Mouse (Mus musculus) thymus, adult 2 months (tissue): Measurements from ENCODE around the gene Ddx39b.

Experiments used
- CTCF ChIP-seq: fragments of 200-500 bp; IDR thresholded peaks from 2 replicates; pipeline ENCODE4 v1.5.1; 2012; ENCODE audit warnings: mild to moderate bottlenecking, control low read depth, low read length, moderate library complexity, borderline replicate concordance; ENCODE audit not compliant: control insufficient read depth, poor library complexity, insufficient read depth; ENCODE audit errors: extremely low read depth
- POLR2A ChIP-seq: fragments of 200-500 bp; IDR thresholded peaks from 2 replicates; pipeline ENCODE4 v1.6.1; 2012; ENCODE audit warnings: mild to moderate bottlenecking, low read length, control low read depth, moderate library complexity; ENCODE audit not compliant: control insufficient read depth, poor library complexity, insufficient read depth; ENCODE audit errors: extremely low read depth

DNA sequence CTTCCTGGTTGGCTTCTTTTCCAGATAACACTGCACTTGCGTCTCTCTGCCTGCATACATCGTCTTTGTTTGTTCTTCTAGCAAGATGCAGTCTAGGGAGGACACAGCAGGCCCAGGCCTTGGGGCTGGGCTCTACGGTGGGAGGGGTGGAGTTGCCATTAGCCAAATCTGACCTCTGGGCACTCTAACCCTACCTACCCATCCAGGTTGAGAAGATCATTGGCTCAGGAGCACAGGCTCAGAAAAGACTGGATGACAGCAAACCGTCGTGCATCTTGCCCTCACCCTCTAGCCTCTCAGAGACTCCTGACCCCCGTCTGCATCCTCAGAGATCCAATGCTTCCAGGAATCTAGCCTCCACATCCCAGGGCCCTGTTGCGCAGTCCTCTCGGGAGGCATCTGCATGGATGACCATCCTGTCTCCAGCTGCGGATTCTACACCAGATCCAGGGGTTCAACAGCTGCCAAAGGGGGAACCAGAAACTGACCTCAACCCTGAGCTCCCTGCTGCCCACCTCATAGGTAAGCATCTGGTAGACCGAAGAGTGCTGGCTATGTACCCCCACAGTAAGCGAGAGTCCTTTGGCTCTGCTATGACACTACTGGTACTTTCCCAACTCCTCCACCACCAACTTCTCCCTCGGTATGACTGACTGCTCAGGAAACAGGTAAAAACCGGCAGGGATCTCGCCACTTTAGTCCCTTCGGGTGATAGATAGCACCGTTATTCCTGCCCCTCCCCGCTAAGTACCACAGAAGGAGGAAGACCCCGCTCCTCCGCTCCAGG lies 46.5 kb upstream of the Ddx39b start:
- TF ChIP-seq POLR2A (no peak), CTCF (no peak)
